In the genomic region with DNA sequence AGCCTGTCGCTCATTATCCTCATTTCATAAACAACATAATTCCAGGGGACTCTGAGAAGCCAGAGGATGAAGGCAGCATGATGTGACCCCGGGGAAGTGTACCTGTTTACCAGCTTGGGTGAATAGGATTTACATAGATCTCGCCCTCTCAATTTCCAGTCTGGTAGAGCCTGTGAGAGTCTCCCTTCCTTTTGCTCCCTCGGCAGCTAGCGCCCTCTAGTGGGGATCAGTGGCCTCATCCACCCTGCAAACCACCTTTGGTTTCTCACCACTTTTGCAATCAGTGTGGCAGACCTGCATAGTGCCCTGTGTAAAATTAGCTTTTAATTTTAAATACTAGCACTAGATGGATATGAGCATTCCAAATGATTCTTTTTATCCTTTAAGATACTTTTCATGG, we compare ENCODE assay signal across 9 mouse cellular contexts.
DNase-seq lines count a peak whose midpoint lies in the region; ATAC-seq and TF ChIP-seq lines count a peak whose summit lies in the region.
"Had no signal": no experiment of that assay in that cellular context is flagged by ENCODE, and none has a peak within 500 bp of the region (broad histone marks: within the 10 kb centered on the region; RNA-seq: fewer than 3 reads in every experiment).

No protein-coding gene starts in this region.

- peak; percentile 81 for TF ChIP-seq CTCF in liver, embryonic 14.5 days (IDR thresholded peaks at IDR 0.05; ENCODE audit: low read depth)

- no peaks in the 10 kb centered on the region for H3K9me3 ChIP-seq in liver, embryonic 14.5 days (ENCODE audit: control insufficient read depth, low read length)
- H3K9me3 ChIP-seq: hindbrain, embryonic 15.5 days had no signal

- H3K4me2 ChIP-seq in liver, embryonic 14.5 days (ENCODE audit: low read depth): no peak overlapping the region
- H3K4me2 ChIP-seq: hindbrain, embryonic 15.5 days had no signal

- H3K36me3 ChIP-seq in liver, embryonic 14.5 days (replicated peaks; ENCODE audit: control insufficient read depth, insufficient read depth, low read depth): no peaks in the 10 kb centered on the region
- H3K36me3 ChIP-seq in splenic B cell, adult 2 months (ENCODE audit: control insufficient read depth, insufficient read depth, low read length, poor library complexity, severe bottlenecking): no peaks in the 10 kb centered on the region

- no peak overlapping the region for H3K27ac ChIP-seq in liver, embryonic 14.5 days
- H3K27ac ChIP-seq: hindbrain, embryonic 15.5 days had no signal

- no peaks in the 10 kb centered on the region for H3K27me3 ChIP-seq in liver, embryonic 14.5 days (ENCODE audit: control insufficient read depth, insufficient read depth, low read length)
- no peaks in the 10 kb centered on the region for H3K27me3 ChIP-seq in splenic B cell, adult 2 months (ENCODE audit: control insufficient read depth, insufficient read depth, low read length, poor library complexity, severe bottlenecking)
- H3K27me3 ChIP-seq: hindbrain, embryonic 15.5 days had no signal

- DNase-seq in CD4-positive, CD25-positive, alpha-beta regulatory T cell, adult 2 months (ENCODE audit: low read depth, low spot score): peak; percentile 67
- DNase-seq in layer of hippocampus, postnatal 10 days (ENCODE audit: low spot score in 2 of 2): peak; percentile 23 to 36
- DNase-seq in layer of hippocampus, adult 9-10 months (ENCODE audit: low spot score): no peak
- peak; percentile 25 to 83 for DNase-seq in adrenal gland, adult (ENCODE audit: inconsistent age in 2 of 2, low spot score in 1 of 2)
- DNase-seq in embryo, embryonic 11 days: peak; percentile 30
- peak in 2 of 3 experiments; percentile 7 to 22 for DNase-seq in liver, embryonic 14.5 days (ENCODE audit: low read depth in 3 of 3, low spot score in 3 of 3)
- peak; percentile 60 for DNase-seq in splenic B cell, adult 2 months (ENCODE audit: low read depth, low spot score)

- no peaks in the 10 kb centered on the region for H3K4me1 ChIP-seq in liver, embryonic 14.5 days (replicated peaks; ENCODE audit: control insufficient read depth in 2 of 2, insufficient read depth in 2 of 2, low read length in 1 of 2)
- H3K4me1 ChIP-seq: hindbrain, embryonic 15.5 days had no signal

- no peak for ATAC-seq in CD4-positive, CD25-positive, alpha-beta regulatory T cell, adult 4 months
- ATAC-seq in liver, embryonic 14.5 days (ENCODE audit: insufficient read depth): no peak

- 32% methylated on average over 5 of the region's 5 CpGs for WGBS in liver, embryonic 14.5 days (ENCODE audit: insufficient replicate concordance)

- no peak overlapping the region for H3K9ac ChIP-seq in liver, embryonic 14.5 days (replicated peaks)
- H3K9ac ChIP-seq: hindbrain, embryonic 15.5 days had no signal

- TF ChIP-seq EP300 in liver, embryonic 14.5 days (IDR thresholded peaks at IDR 0.05; ENCODE audit: low read depth): no peak

- no peak overlapping the region for H3K4me3 ChIP-seq in liver, embryonic 14.5 days (ENCODE audit: insufficient read depth in 1 of 2, low read depth in 2 of 2, low read length in 2 of 2)
- H3K4me3 ChIP-seq: hindbrain, embryonic 15.5 days had no signal
